Mouse (Mus musculus) liver, postnatal 0 days (tissue): ENCODE data around the gene Dctn2.

Source experiments
- CTCF ChIP-seq: sonication (generic); IDR thresholded peaks from 2 replicates; pipeline ENCODE4 v1.5.1; 2016; ENCODE audit warnings: antibody characterized with exemption, low read depth
- EP300 ChIP-seq: IDR thresholded peaks from 2 replicates; pipeline ENCODE4 v1.6.1; 2016; ENCODE audit warnings: antibody characterized with exemption, low read depth, mild to moderate bottlenecking

GRCm38 (mm10) chr10:127323131-127323855, 57.1 kb downstream of the Dctn2 start:
- no peak for TF ChIP-seq CTCF
- TF ChIP-seq EP300 = no peak
